Comparison of ENCODE assay signal across 8 mouse cellular contexts in genomic region chr5:143404148-143404930, GRCm38 (mm10). TPM values are rescaled to one million over a fixed set of nuclear protein-coding genes. Genes with fewer than 3 reads are reported as not detected.
DNase-seq lines count a peak whose midpoint lies in the region; ATAC-seq and TF ChIP-seq lines count a peak whose summit lies in the region.

No protein-coding gene starts in this region.

- peak; percentile 27; the same call in 1 of the 2 replicates for ATAC-seq in heart, postnatal 0 days (ENCODE audit: insufficient read depth, low read depth)
- ATAC-seq in limb, embryonic 14.5 days (ENCODE audit: low FRiP score, low read depth), result peak; percentile 35

- H3K4me2 ChIP-seq in heart, postnatal 0 days (ENCODE audit: low read depth, low read length), result peak overlapping the region; percentile 90
- peak overlapping the region; percentile 70 for H3K4me2 ChIP-seq in limb, embryonic 14.5 days (replicated peaks; ENCODE audit: low read depth, low read length, severe bottlenecking)

- peaks cover 18% of the 10 kb centered on the region; the same call in 1 of the 2 replicates for H3K36me3 ChIP-seq in heart, postnatal 0 days (replicated peaks; ENCODE audit: control insufficient read depth, insufficient read depth, low read length)
- peaks cover 32% of the 10 kb centered on the region for H3K36me3 ChIP-seq in limb, embryonic 14.5 days (ENCODE audit: control insufficient read depth, insufficient read depth, low read length)

- TF ChIP-seq CTCF in lung, adult 2 months (IDR thresholded peaks at IDR 0.05; ENCODE audit: insufficient read depth, low read length), result no peak
- no peak for TF ChIP-seq CTCF in cortical plate, adult 2 months (IDR thresholded peaks at IDR 0.05; ENCODE audit: extremely low read depth, insufficient read depth, low read length)
- TF ChIP-seq CTCF in heart, postnatal 0 days (IDR thresholded peaks at IDR 0.05; ENCODE audit: low read depth), result no peak

- H3K9ac ChIP-seq in heart, postnatal 0 days (replicated peaks; ENCODE audit: low read depth, low read length), result peak overlapping the region; percentile 87
- H3K9ac ChIP-seq in limb, embryonic 14.5 days (ENCODE audit: low read depth, low read length, severe bottlenecking), result peak overlapping the region; percentile 97

- WGBS in lung, adult 2 months, result 2% methylated on average over 34 of the region's 34 CpGs
- WGBS in heart, postnatal 0 days, result 3% methylated on average over 34 of the region's 34 CpGs
- 4% methylated on average over 33 of the region's 34 CpGs for WGBS in limb, embryonic 14.5 days

- TF ChIP-seq EP300 in heart, postnatal 0 days (IDR thresholded peaks at IDR 0.05; ENCODE audit: low read depth), result no peak

- DNase-seq in lung, adult 2 months, result no peak
- DNase-seq in lung, postnatal 25 days (ENCODE audit: low spot score), result no peak
- peak; percentile 20 for DNase-seq in heart, postnatal 0 days (ENCODE audit: low spot score)
- DNase-seq in limb, embryonic 14.5 days (ENCODE audit: low spot score), result peak; percentile 9
- DNase-seq in naive thymus-derived CD4-positive, alpha-beta T cell, adult 2 months (ENCODE audit: low read depth), result peak; percentile 28
- DNase-seq in cerebellum, postnatal 4 days (ENCODE audit: low spot score in 2 of 2), result no peak
- DNase-seq in adrenal gland, adult 8-10 months, result no peak

- peak overlapping the region; percentile 87 for H3K4me3 ChIP-seq in lung, adult 2 months (replicated peaks; ENCODE audit: extremely low read depth, low read depth, low read length)
- H3K4me3 ChIP-seq in cortical plate, adult 2 months (ENCODE audit: insufficient read depth, low read length), result peak overlapping the region; percentile 87
- peak overlapping the region; percentile 84 for H3K4me3 ChIP-seq in heart, postnatal 0 days (ENCODE audit: low read depth, low read length)
- peak overlapping the region; percentile 78 for H3K4me3 ChIP-seq in limb, embryonic 14.5 days (replicated peaks; ENCODE audit: low read length)

- no peaks in the 10 kb centered on the region for H3K27me3 ChIP-seq in heart, postnatal 0 days (ENCODE audit: control insufficient read depth, insufficient read depth, low read length)
- H3K27me3 ChIP-seq in limb, embryonic 14.5 days (ENCODE audit: control insufficient read depth, insufficient read depth, low read length), result no peaks in the 10 kb centered on the region

- H3K9me3 ChIP-seq in heart, postnatal 0 days (replicated peaks; ENCODE audit: control insufficient read depth, low read length), result no peaks in the 10 kb centered on the region
- H3K9me3 ChIP-seq in limb, embryonic 14.5 days (ENCODE audit: control insufficient read depth, low read length), result no peaks in the 10 kb centered on the region

- H3K27ac ChIP-seq in cortical plate, adult 2 months (ENCODE audit: insufficient read depth, low read length), result no peak overlapping the region
- H3K27ac ChIP-seq in heart, postnatal 0 days (ENCODE audit: low read depth), result peak overlapping the region; percentile 85
- peak overlapping the region; percentile 93 for H3K27ac ChIP-seq in limb, embryonic 14.5 days (replicated peaks; ENCODE audit: low read depth, low read length)

- H3K4me1 ChIP-seq in lung, adult 2 months (ENCODE audit: control insufficient read depth, insufficient read depth, low read length), result peaks cover 9% of the 10 kb centered on the region
- H3K4me1 ChIP-seq in cortical plate, adult 2 months (ENCODE audit: control insufficient read depth, insufficient read depth, low read length), result peaks cover 7% of the 10 kb centered on the region
- H3K4me1 ChIP-seq in heart, postnatal 0 days (ENCODE audit: control insufficient read depth, insufficient read depth), result peaks cover 14% of the 10 kb centered on the region
- H3K4me1 ChIP-seq in limb, embryonic 14.5 days (ENCODE audit: control insufficient read depth, insufficient read depth, low read length), result peaks cover 12% of the 10 kb centered on the region

- no peak for TF ChIP-seq POLR2A in lung, adult 2 months (IDR thresholded peaks at IDR 0.05; ENCODE audit: borderline replicate concordance, extremely low read depth, low read depth, low read length)
- no peak for TF ChIP-seq POLR2A in cortical plate, adult 2 months (IDR thresholded peaks at IDR 0.05; ENCODE audit: extremely low read depth, insufficient read depth, low read length)
- TF ChIP-seq POLR2A in limb, embryonic 14.5 days (IDR thresholded peaks at IDR 0.05; ENCODE audit: borderline replicate concordance, extremely low read depth, insufficient read depth, insufficient read length), result no peak

RNA-seq across cellular contexts. Expression of gene Kdelr2, which starts 0.7 kb away (rescaled TPM):
- polyA plus RNA-seq in lung, adult 2 months (2012; rRNA removed), result 131 TPM in 2 replicates
- polyA plus RNA-seq in cortical plate, adult 2 months (2012; rRNA removed), result 27.3 and 30.3 TPM in 2 replicates
- total RNA-seq in heart, postnatal 0 days (2014; rRNA removed; ENCODE audit: low replicate concordance), result 126 and 128 TPM in 2 replicates
- 154 and 170 TPM in 2 replicates for polyA plus RNA-seq in heart, postnatal 0 days (2015; fragmentation: Nextera tagmentation; extraction: Ambion mirVana)
- 189 and 268 TPM in 2 replicates for polyA plus RNA-seq in limb, embryonic 14.5 days (2012; rRNA removed)
- polyA plus RNA-seq in limb, embryonic 14.5 days (2014; fragmentation: Nextera tagmentation; extraction: Ambion mirVana), result 463 and 493 TPM in 2 replicates
- 100 to 1,000 TPM in 3 of 4 experiments, 10 to 100 TPM in 1; 97.5 to 115 (median 101) TPM for total RNA-seq in adrenal gland, adult 8-10 months (2022)

RNA-seq across cellular contexts. Expression of gene Grid2ip, which starts 47.2 kb away (rescaled TPM):
- polyA plus RNA-seq in lung, adult 2 months (2012; rRNA removed), result 0.02 and 0.09 TPM in 2 replicates
- 2.3 and 3.0 TPM in 2 replicates for polyA plus RNA-seq in cortical plate, adult 2 months (2012; rRNA removed)
- total RNA-seq in heart, postnatal 0 days (2014; rRNA removed; ENCODE audit: low replicate concordance), result not detected in 2 replicates
- polyA plus RNA-seq in heart, postnatal 0 days (2015; fragmentation: Nextera tagmentation; extraction: Ambion mirVana), result not detected in 2 replicates
- 1.5 and 2.2 TPM in 2 replicates for polyA plus RNA-seq in limb, embryonic 14.5 days (2012; rRNA removed)
- 0.51 and 0.89 TPM in 2 replicates for polyA plus RNA-seq in limb, embryonic 14.5 days (2014; fragmentation: Nextera tagmentation; extraction: Ambion mirVana)
- 1 to 10 TPM in 1 of 4 experiments, under 1 TPM in 3; 0.61 to 1.2 (median 0.91) TPM for total RNA-seq in adrenal gland, adult 8-10 months (2022)

Comparison
In these comparisons a context has a peak if more than half of its experiments do, and no peak if none do; other contexts are left out.
1. DNase-seq: peak in heart, postnatal 0 days (single experiment), limb, embryonic 14.5 days (single experiment) and naive thymus-derived CD4-positive, alpha-beta T cell, adult 2 months (single experiment); none in lung, adult 2 months (single experiment), lung, postnatal 25 days (single experiment), cerebellum, postnatal 4 days (0 of 2) and adrenal gland, adult 8-10 months (single experiment).
2. Peak in every context shown above with its lines, with median percentiles within 50 percentile points of each other: H3K4me3 ChIP-seq.